Mouse (Mus musculus) heart, embryonic 14.5 days (tissue): ENCODE data around the gene Cfap97d2. TPM values are rescaled to one million over a fixed set of nuclear protein-coding genes. Genes with fewer than 3 reads are reported as not detected.

Source experiments
- ATAC-seq: fragments of 200-750 bp; cut with Nextera tagmentation; 2 replicates; pipeline ENCODE4 v1.8.0; 2017; ENCODE audit warnings: low read depth, moderate TSS enrichment; ENCODE audit not compliant: insufficient number of reproducible peaks, insufficient read depth, low FRiP score
- H3K27ac ChIP-seq, 2 experiments: fragments of 200-500 bp in 1 of 2; fragments of 300-500 bp in 1 of 2; sonication (generic) in 1 of 2; replicated peaks in 1 of 2; 2 replicates each; pipeline ENCODE4 v1.5.1; 2012 to 2014; ENCODE audit warnings: low read depth in 2 of 2, low read length in 2 of 2, control low read depth in 1 of 2, mild to moderate bottlenecking in 1 of 2, mixed read lengths in 1 of 2; ENCODE audit not compliant: control insufficient read depth in 1 of 2, insufficient read depth in 1 of 2
- H3K27me3 ChIP-seq: fragments of 300-500 bp; sonication (generic); 2 replicates; pipeline ENCODE4 v1.6.1; 2014; ENCODE audit warnings: mild to moderate bottlenecking, low read length, control low read depth; ENCODE audit not compliant: control insufficient read depth, insufficient read depth
- H3K36me3 ChIP-seq: fragments of 300-500 bp; sonication (generic); 2 replicates; pipeline ENCODE4 v1.6.1; 2014; ENCODE audit warnings: mild to moderate bottlenecking, control low read depth, low read length, mixed read lengths; ENCODE audit not compliant: control insufficient read depth, insufficient read depth
- H3K4me1 ChIP-seq, 2 experiments: fragments of 200-500 bp in 1 of 2; fragments of 300-500 bp in 1 of 2; sonication (generic) in 1 of 2; 2 replicates each; pipeline ENCODE4 v1.6.1; 2012 to 2014; ENCODE audit warnings: low read length in 2 of 2, control low read depth in 1 of 2, mixed read lengths in 1 of 2; ENCODE audit not compliant: control insufficient read depth in 2 of 2, insufficient read depth in 2 of 2
- H3K4me2 ChIP-seq: fragments of 300-500 bp; sonication (generic); 2 replicates; pipeline ENCODE4 v1.6.1; 2014; ENCODE audit warnings: mild to moderate bottlenecking, low read length
- H3K4me3 ChIP-seq, 2 experiments: fragments of 200-500 bp in 1 of 2; fragments of 300-500 bp in 1 of 2; sonication (generic) in 1 of 2; 2 replicates each; pipeline ENCODE4 v1.5.1; 2012 to 2014; ENCODE audit warnings: low read length in 2 of 2, mild to moderate bottlenecking in 2 of 2, control low read depth in 1 of 2, low read depth in 1 of 2, moderate library complexity in 1 of 2; ENCODE audit not compliant: control insufficient read depth in 1 of 2, insufficient read depth in 1 of 2
- H3K9ac ChIP-seq: fragments of 300-500 bp; sonication (generic); 2 replicates; pipeline ENCODE4 v1.6.1; 2014; ENCODE audit warnings: mild to moderate bottlenecking, low read length
- H3K9me3 ChIP-seq: fragments of 300-500 bp; sonication (generic); 2 replicates; pipeline ENCODE4 v1.6.1; 2016; ENCODE audit warnings: low read length, control low read depth; ENCODE audit not compliant: control insufficient read depth
- WGBS: fragments of 180-500 bp; shearing (Covaris S2); extraction: QIAGEN DNeasy Blood & Tissue Kit; methylation state at CpG from one replicate; pipeline ENCODE4 v1.1.7; 2014; 5-methylcytosine and 5-hydroxymethylcytosine counted together
- polyA plus RNA-seq: library from polyadenylated mRNA; unstranded; fragments of >200 nt; fragmentation: Nextera tagmentation; extraction: Ambion mirVana; gene quantifications from 2 replicates; pipeline ENCODE4 v1.2.1, GENCODE M21; 2014

The Cfap97d2 gene
- polyA plus RNA-seq, 1 experiment from 2014 or later: not detected

GRCm38 (mm10) chr8:13780536-13780935 lies 74.8 kb downstream of the Cfap97d2 start:
- peaks cover 68% of the 10 kb centered on the region for H3K36me3 ChIP-seq
- H3K27ac ChIP-seq: no peak overlapping the region
- no peak overlapping the region for H3K9ac ChIP-seq
- H3K4me3 ChIP-seq: no peak overlapping the region
- H3K27me3 ChIP-seq: no peaks in the 10 kb centered on the region
- 83% methylated on average over 3 of the region's 3 CpGs for WGBS
- 0 out of 4 replicates have a peak, but pooled peaks cover 0 to 5% of the 10 kb centered on the region in 2 experiments for H3K4me1 ChIP-seq
- H3K9me3 ChIP-seq: no peaks in the 10 kb centered on the region
- ATAC-seq: no peak
- no peak overlapping the region for H3K4me2 ChIP-seq

- peak within 1 kb of the TSS; percentile 95 for H3K9ac ChIP-seq
- H3K4me3 ChIP-seq: peak within 1 kb of the TSS; percentile 65 to 81
- peaks cover 48% of the 10 kb centered on the region for H3K36me3 ChIP-seq
- peak within 1 kb of the TSS; percentile 97 to 98 for H3K27ac ChIP-seq
- peak within 1 kb of the TSS; percentile 90 for H3K4me2 ChIP-seq
- no peaks in the 10 kb centered on the region for H3K9me3 ChIP-seq
- whole genome bisulfite sequencing: under 1% methylated on average over 47 of the region's 47 CpGs
- H3K27me3 ChIP-seq: no peaks in the 10 kb centered on the region
- peak; percentile 92 for ATAC-seq
- peaks cover 3 to 9% of the 10 kb centered on the region in 2 experiments for H3K4me1 ChIP-seq
These were observed 79.6 kb downstream of the Cfap97d2 start, which contains the start of gene Upf3a for GRCm38 (mm10) chr8:13785250-13785763. Gene Upf3a (plus strand): TSS chr8:13785615.

DNA sequence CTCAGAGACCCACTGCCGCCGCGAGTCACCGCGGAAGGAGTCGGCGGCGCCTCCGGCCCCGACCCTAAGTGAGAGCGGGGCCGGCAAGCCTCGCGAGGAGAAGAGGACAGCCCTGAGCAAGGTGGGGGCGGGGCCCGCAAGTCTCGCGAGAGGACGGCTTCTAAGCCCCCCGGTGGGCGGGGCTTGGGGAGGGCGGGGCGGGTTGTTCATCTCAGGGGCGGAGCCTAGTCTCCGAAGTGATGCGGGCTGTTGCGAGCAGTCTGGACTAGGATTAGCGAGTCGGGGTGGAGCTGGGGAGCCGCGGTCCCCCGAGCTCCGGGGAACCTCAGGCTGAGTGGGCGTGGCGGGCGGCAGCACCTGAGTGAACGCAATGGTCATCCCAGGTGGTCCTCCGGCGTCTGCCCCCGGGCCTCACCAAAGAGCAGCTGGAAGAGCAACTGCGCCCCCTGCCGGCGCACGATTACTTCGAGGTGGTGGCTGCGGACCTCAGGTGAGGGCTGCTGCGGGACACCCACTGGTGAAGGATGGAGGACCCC lies 80.1 kb downstream of the Cfap97d2 start:
- ATAC-seq: peak; percentile 94
- no peaks in the 10 kb centered on the region for H3K27me3 ChIP-seq
- peak overlapping the region; percentile 90 for H3K4me2 ChIP-seq
- H3K9ac ChIP-seq: peak overlapping the region; percentile 95
- H3K36me3 ChIP-seq: peaks cover 44% of the 10 kb centered on the region
- under 1% methylated on average over 38 of the region's 47 CpGs for WGBS
- H3K9me3 ChIP-seq: no peaks in the 10 kb centered on the region
- peak overlapping the region; percentile 97 to 98 for H3K27ac ChIP-seq
- H3K4me1 ChIP-seq: peaks cover 3 to 9% of the 10 kb centered on the region in 2 experiments
- H3K4me3 ChIP-seq: peak overlapping the region; percentile 65 to 81

DNA sequence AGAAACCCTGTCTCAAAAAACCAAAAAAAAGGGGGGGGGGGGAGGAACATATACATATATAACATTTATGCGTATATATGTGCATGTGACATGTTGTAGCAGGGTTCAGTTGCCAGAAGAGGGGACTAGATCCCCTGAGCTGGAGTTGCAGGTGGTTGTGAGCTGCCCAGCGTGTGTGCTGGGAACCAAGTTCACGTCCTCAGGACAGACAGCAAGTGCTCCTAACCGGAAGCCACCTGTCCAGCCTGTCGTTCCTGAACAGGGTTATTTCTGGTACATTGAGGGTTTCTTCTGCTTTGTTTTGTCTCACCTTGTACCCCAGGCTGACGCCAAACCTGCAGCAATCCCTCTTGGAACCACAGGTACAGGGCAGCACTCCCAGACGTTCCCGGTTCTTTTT lies 83.9 kb downstream of the Cfap97d2 start:
- H3K4me2 ChIP-seq: no peak overlapping the region
- ATAC-seq: no peak
- WGBS: 91% methylated on average over 8 of the region's 8 CpGs
- no peaks in the 10 kb centered on the region for H3K9me3 ChIP-seq
- peaks cover 58% of the 10 kb centered on the region for H3K36me3 ChIP-seq
- no peaks in the 10 kb centered on the region for H3K27me3 ChIP-seq
- H3K4me1 ChIP-seq: peaks cover 3 to 8% of the 10 kb centered on the region in 2 experiments
- H3K9ac ChIP-seq: no peak overlapping the region
- no peak overlapping the region for H3K4me3 ChIP-seq
- H3K27ac ChIP-seq: no peak overlapping the region

Other genes with a start within 250 kb of the Cfap97d2 start
- 123 and 151 TPM in 2 replicates for gene Gas6, start 211.4 kb upstream of the Cfap97d2 start, polyA plus RNA-seq
- gene 1700029H14Rik, start 143.4 kb upstream of the Cfap97d2 start, polyA plus RNA-seq: not detected in 2 replicates
- gene Rasa3, start 28.3 kb upstream of the Cfap97d2 start, polyA plus RNA-seq: 20.9 and 24.9 TPM in 2 replicates
- 110 and 125 TPM in 2 replicates for gene Cdc16, start 51.8 kb downstream of the Cfap97d2 start, polyA plus RNA-seq
- gene Upf3a, start 79.7 kb downstream of the Cfap97d2 start, polyA plus RNA-seq: 24.2 and 24.9 TPM in 2 replicates
- gene AF366264, start 132.5 kb downstream of the Cfap97d2 start, polyA plus RNA-seq: not detected in 2 replicates
- gene Champ1, start 163.8 kb downstream of the Cfap97d2 start, polyA plus RNA-seq: 15.2 and 16.3 TPM in 2 replicates
- gene Coprs, start 184.4 kb downstream of the Cfap97d2 start, polyA plus RNA-seq: 49.6 and 56.9 TPM in 2 replicates